Mouse (Mus musculus): ENCODE measurements at regions not wholly inside any gene's neighbourhood (a gene's known extent, or its start where the extent isn't known, plus 50 kb on each side); places are given as distances from the start of the nearest gene placed in this dataset.

DNA sequence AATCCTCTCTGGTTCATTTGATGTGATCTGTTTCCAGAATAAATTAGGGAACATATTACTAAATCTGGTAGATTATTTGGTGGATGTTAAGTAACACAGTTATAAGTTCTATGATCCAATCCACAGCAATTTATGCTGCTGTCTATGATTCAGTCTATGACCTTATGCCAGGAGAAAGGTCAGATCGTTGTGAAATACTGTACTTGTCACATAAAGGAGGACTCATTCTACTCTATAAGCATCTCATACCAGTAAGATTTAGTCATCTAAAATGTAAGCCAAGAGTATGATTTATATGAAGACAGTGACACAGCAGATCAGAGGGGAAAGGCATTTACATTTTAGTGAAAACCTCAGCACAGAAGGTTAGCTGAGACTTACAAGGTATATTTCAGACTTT is 1677.5 kb upstream of the Pcdh10 start:
- H3K4me3 ChIP-seq (ENCODE audit: low read depth, low read length), result no peak overlapping the region
- ATAC-seq (ENCODE audit: low FRiP score) (no peak), DNase-seq (ENCODE audit: low spot score, missing footprints) (no peak)
- no peaks in the 10 kb centered on the region for H3K27me3 ChIP-seq (ENCODE audit: control insufficient read depth, insufficient read depth, low read length)
- WGBS, result 79% methylated on average over 1 of the region's 1 CpGs
- no peak overlapping the region for H3K4me2 ChIP-seq
- no peak overlapping the region for H3K9ac ChIP-seq (ENCODE audit: low read length)
- H3K36me3 ChIP-seq (ENCODE audit: control insufficient read depth, insufficient read depth, low read length), result no peaks in the 10 kb centered on the region
- no peaks in the 10 kb centered on the region for H3K9me3 ChIP-seq (ENCODE audit: control insufficient read depth, low read length)
- no peaks in the 10 kb centered on the region for H3K4me1 ChIP-seq (ENCODE audit: control insufficient read depth, insufficient read depth, low read length)
- H3K27ac ChIP-seq (ENCODE audit: low read depth, low read length), result no peak overlapping the region

DNA sequence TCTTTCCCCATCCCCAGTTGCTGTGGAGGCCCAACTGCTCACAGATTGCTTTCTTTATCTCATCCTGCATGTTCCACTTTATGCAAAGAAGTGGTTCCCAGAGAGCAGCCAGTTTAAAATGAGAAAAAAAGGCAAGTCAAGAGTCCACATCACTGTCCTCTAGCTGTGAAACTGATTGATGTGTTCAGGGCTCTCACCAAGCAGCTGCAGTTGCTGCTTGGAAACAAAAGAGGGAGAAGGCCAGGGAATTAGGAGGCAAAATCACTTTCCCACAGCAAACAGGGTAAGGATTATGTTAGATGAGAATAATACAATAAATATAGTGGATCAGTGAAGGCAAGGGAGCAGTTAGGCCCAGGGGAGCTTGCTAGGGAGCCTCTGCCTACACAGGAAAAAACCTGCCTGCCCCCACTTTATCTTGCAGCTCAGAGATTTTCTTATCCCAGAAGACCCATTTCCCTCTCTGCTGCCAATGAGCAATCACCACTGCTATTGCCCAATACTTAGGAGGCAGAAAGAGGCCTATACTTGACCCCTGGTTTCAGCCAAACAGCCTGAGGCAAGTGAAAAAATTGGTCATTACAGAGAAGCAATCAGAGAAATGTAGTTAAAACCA is 1658.3 kb upstream of the Pcdh10 start:
- no peak overlapping the region for H3K9ac ChIP-seq (ENCODE audit: low read length)
- peak overlapping the region; percentile 27 for H3K27ac ChIP-seq (ENCODE audit: low read depth, low read length)
- no peaks in the 10 kb centered on the region for H3K9me3 ChIP-seq (ENCODE audit: control insufficient read depth, low read length)
- H3K27me3 ChIP-seq (ENCODE audit: control insufficient read depth, insufficient read depth, low read length), result no peaks in the 10 kb centered on the region
- no peak overlapping the region for H3K4me2 ChIP-seq
- no peak overlapping the region for H3K4me3 ChIP-seq (ENCODE audit: low read depth, low read length)
- ATAC-seq (ENCODE audit: low FRiP score), result peak; percentile 86
- no peak for DNase-seq (ENCODE audit: low spot score, missing footprints)
- H3K36me3 ChIP-seq (ENCODE audit: control insufficient read depth, insufficient read depth, low read length), result no peaks in the 10 kb centered on the region
- H3K4me1 ChIP-seq (ENCODE audit: control insufficient read depth, insufficient read depth, low read length), result 0 out of 2 replicates have a peak, but pooled peaks cover 3% of the 10 kb centered on the region
